Mouse (Mus musculus): ENCODE measurements around the gene Colca2. TPM values are rescaled to one million over a fixed set of nuclear protein-coding genes. Genes with fewer than 3 reads are reported as not detected.

Colca2 gene
- 1.6 and 1.8 TPM in 2 replicates for polyA plus RNA-seq (2014; fragmentation: Nextera tagmentation; extraction: Ambion mirVana)

DNA sequence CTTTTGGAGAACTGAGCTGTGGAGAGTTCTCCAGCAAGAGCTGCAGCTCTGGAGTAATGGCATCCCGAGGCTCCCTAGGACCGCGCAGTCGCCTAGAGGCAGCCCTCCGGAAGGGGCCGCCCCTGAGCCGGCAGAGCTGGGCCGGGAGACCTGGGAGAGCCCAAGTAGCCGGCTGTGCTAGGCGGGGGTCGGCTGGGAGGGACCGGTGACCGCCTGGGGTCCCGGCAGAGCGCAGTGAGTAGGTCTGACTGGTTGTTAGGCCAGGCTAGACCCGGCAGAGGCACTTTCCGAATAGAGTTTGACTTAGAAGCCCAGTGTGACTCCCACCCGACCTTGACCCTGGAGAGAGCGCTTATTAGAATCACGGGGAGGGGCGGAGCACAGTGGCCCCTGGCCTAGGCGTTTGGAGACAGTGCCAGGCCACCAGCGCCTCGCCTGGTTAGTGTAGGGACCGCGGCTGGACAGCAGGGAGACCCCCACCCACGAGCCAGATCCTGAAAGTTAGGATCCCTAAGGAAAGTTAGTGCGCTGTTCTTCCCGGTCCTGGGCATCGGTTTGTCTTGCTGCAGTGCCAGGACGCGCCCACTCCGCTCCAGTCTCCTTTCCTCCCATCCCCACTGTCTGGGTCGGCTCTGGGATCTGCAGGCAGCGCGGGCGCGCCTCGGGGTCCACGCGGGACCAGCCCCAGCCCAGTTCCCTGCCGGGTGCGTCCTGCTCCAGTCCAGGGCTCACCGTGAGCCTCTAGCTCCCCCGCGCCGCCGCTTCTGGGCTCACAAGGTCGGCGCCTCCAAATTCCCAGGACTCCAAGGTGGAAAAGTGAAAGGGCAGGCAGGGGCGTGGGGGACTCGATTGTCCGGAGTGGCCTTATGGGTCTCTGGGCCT, at the start of gene Colca2:
Gene Colca2, minus strand, starts transcription at position 70 of the 882 bp plus-strand sequence.
- Histone ChIP-seq H3K9me3 (ENCODE audit: control insufficient read depth, low read length) (no peaks in the 10 kb centered on the region), H3K27ac (ENCODE audit: low read depth, low read length) (no peak within 1 kb of the TSS), H3K36me3 (ENCODE audit: control insufficient read depth, insufficient read depth, low read length) (no peaks in the 10 kb centered on the region), H3K27me3 (ENCODE audit: control insufficient read depth, insufficient read depth, low read length) (peaks cover 11% of the 10 kb centered on the region), H3K9ac (ENCODE audit: low read depth, low read length) (peak within 1 kb of the TSS; percentile 67), H3K4me1 (replicated peaks; ENCODE audit: control insufficient read depth, insufficient read depth, low read length) (0 out of 2 replicates have a peak, but pooled peaks cover 2% of the 10 kb centered on the region), H3K4me2 (replicated peaks; ENCODE audit: low read depth, low read length) (peak within 1 kb of the TSS; percentile 93), H3K4me3 (ENCODE audit: low read depth, low read length) (peak within 1 kb of the TSS; percentile 52)
- under 1% methylated on average over 53 of the region's 53 CpGs for WGBS
- peak; percentile 83 for DNase-seq (ENCODE audit: low spot score)
- ATAC-seq (ENCODE audit: low FRiP score) = peak; percentile 98

DNA sequence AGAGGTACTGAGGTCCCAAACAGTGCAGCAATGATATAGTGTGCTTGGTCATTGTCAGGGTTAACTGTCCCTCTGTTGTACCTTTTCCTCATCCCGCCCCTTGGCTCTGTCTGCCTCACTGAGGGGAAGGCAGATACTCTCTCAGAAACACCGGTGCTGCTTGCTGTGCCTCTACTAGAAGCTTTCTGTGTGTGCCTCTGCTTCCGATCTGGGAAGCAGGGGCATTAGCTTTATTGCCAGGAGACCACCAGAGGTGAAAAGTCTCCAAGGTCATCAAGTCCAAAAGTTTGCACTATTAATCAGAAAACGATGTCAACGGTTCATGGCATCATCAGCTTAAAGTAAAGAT, 49.2 kb upstream of the Colca2 start:
- no peak overlapping the region for H3K9ac ChIP-seq (ENCODE audit: low read depth, low read length)
- H3K27me3 ChIP-seq (ENCODE audit: control insufficient read depth, insufficient read depth, low read length) = no peaks in the 10 kb centered on the region
- H3K36me3 ChIP-seq (ENCODE audit: control insufficient read depth, insufficient read depth, low read length) = no peaks in the 10 kb centered on the region
- H3K4me1 ChIP-seq (replicated peaks; ENCODE audit: control insufficient read depth, insufficient read depth, low read length) = no peaks in the 10 kb centered on the region
- no peak overlapping the region for H3K4me2 ChIP-seq (replicated peaks; ENCODE audit: low read depth, low read length)
- no peak for DNase-seq (ENCODE audit: low spot score)
- ATAC-seq (ENCODE audit: low FRiP score) = no peak
- H3K27ac ChIP-seq (ENCODE audit: low read depth, low read length) = no peak overlapping the region
- H3K9me3 ChIP-seq (ENCODE audit: control insufficient read depth, low read length) = no peaks in the 10 kb centered on the region
- no peak overlapping the region for H3K4me3 ChIP-seq (ENCODE audit: low read depth, low read length)
- WGBS = 88% methylated on average over 5 of the region's 5 CpGs

GRCm38 (mm10) chr9:51326619-51327554, 48.5 kb upstream of the Colca2 start:
- Histone ChIP-seq H3K27me3 (ENCODE audit: control insufficient read depth, insufficient read depth, low read length) (no peaks in the 10 kb centered on the region), H3K9me3 (ENCODE audit: control insufficient read depth, low read length) (no peaks in the 10 kb centered on the region), H3K4me3 (ENCODE audit: low read depth, low read length) (no peak overlapping the region), H3K4me1 (replicated peaks; ENCODE audit: control insufficient read depth, insufficient read depth, low read length) (no peaks in the 10 kb centered on the region), H3K27ac (ENCODE audit: low read depth, low read length) (no peak overlapping the region), H3K4me2 (replicated peaks; ENCODE audit: low read depth, low read length) (no peak overlapping the region), H3K9ac (ENCODE audit: low read depth, low read length) (no peak overlapping the region), H3K36me3 (ENCODE audit: control insufficient read depth, insufficient read depth, low read length) (no peaks in the 10 kb centered on the region)
- DNase-seq (ENCODE audit: low spot score) (no peak), ATAC-seq (ENCODE audit: low FRiP score) (no peak)
- WGBS = 89% methylated on average over 11 of the region's 11 CpGs

DNA sequence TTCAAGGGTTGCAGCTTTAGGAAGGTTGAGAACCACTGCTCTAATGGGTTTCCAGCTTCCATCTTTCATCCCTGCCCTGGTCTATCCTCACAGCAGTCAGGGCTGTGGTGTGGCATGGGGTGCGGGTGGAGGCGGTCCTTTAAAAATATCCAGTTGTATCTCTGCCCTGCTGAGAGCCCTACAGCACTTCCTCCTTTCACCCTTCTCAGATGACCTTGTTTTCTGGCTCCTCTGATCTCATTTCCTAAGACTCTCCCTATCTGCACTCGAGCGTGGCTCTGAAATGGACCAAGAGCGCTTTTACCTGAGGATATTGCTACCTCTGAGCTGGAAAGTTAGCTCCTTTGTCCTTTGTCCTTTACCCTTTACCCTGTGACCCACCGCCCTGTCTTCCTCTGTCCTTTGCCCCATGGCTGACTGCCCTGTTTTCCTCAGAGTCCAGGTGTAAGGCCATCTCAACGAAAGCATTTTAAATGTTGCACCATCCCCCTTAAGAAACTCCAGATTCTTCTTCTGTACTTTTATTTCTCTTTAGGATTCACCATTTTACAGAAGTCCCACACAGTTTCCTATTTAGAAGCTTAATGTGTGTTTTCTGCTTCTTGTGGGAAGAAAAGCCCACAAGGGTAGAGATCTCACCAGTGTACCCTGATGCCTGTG, 46.2 kb upstream of the Colca2 start:
- Histone ChIP-seq H3K27ac (ENCODE audit: low read depth, low read length) (no peak overlapping the region), H3K4me2 (replicated peaks; ENCODE audit: low read depth, low read length) (no peak overlapping the region), H3K4me3 (ENCODE audit: low read depth, low read length) (no peak overlapping the region), H3K9me3 (ENCODE audit: control insufficient read depth, low read length) (no peaks in the 10 kb centered on the region), H3K9ac (ENCODE audit: low read depth, low read length) (no peak overlapping the region), H3K4me1 (replicated peaks; ENCODE audit: control insufficient read depth, insufficient read depth, low read length) (no peaks in the 10 kb centered on the region), H3K36me3 (ENCODE audit: control insufficient read depth, insufficient read depth, low read length) (no peaks in the 10 kb centered on the region), H3K27me3 (ENCODE audit: control insufficient read depth, insufficient read depth, low read length) (no peaks in the 10 kb centered on the region)
- DNase-seq (ENCODE audit: low spot score) (no peak), ATAC-seq (ENCODE audit: low FRiP score) (no peak)
- 76% methylated on average over 7 of the region's 7 CpGs for WGBS

DNA sequence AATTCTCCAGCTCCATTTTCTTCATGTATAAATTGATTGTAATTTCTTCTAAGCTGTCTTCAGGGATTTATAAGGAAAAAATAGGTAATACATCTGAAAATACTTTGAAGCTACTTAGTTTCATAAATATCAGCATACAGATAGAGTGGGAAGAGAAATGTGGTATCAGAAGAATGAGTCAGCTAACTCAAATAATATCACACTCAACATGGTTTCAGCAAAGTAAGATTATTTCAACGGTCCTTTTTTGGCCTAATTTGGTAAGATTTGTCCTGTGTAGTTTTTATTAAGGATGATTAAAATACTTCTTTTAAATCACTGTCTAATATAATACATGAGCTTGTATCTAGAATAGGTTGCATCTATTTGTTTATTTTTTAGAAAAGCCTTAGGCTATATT, 41.7 kb upstream of the Colca2 start:
- WGBS = 92% methylated on average over 1 of the region's 1 CpGs
- H3K4me2 ChIP-seq (replicated peaks; ENCODE audit: low read depth, low read length) = no peak overlapping the region
- no peaks in the 10 kb centered on the region for H3K9me3 ChIP-seq (ENCODE audit: control insufficient read depth, low read length)
- ATAC-seq (ENCODE audit: low FRiP score) (no peak), DNase-seq (ENCODE audit: low spot score) (no peak)
- no peak overlapping the region for H3K4me3 ChIP-seq (ENCODE audit: low read depth, low read length)
- no peak overlapping the region for H3K27ac ChIP-seq (ENCODE audit: low read depth, low read length)
- H3K4me1 ChIP-seq (replicated peaks; ENCODE audit: control insufficient read depth, insufficient read depth, low read length) = no peaks in the 10 kb centered on the region
- no peak overlapping the region for H3K9ac ChIP-seq (ENCODE audit: low read depth, low read length)
- no peaks in the 10 kb centered on the region for H3K36me3 ChIP-seq (ENCODE audit: control insufficient read depth, insufficient read depth, low read length)
- H3K27me3 ChIP-seq (ENCODE audit: control insufficient read depth, insufficient read depth, low read length) = no peaks in the 10 kb centered on the region

GRCm38 (mm10) chr9:51318246-51318645, 39.9 kb upstream of the Colca2 start:
- Histone ChIP-seq H3K4me1 (replicated peaks; ENCODE audit: control insufficient read depth, insufficient read depth, low read length) (no peaks in the 10 kb centered on the region), H3K27me3 (ENCODE audit: control insufficient read depth, insufficient read depth, low read length) (no peaks in the 10 kb centered on the region), H3K9ac (ENCODE audit: low read depth, low read length) (no peak overlapping the region), H3K4me2 (replicated peaks; ENCODE audit: low read depth, low read length) (no peak overlapping the region), H3K36me3 (ENCODE audit: control insufficient read depth, insufficient read depth, low read length) (no peaks in the 10 kb centered on the region), H3K4me3 (ENCODE audit: low read depth, low read length) (no peak overlapping the region), H3K27ac (ENCODE audit: low read depth, low read length) (no peak overlapping the region), H3K9me3 (ENCODE audit: control insufficient read depth, low read length) (no peaks in the 10 kb centered on the region)
- WGBS = 79% methylated on average over 4 of the region's 4 CpGs
- no peak for DNase-seq (ENCODE audit: low spot score)
- no peak for ATAC-seq (ENCODE audit: low FRiP score)

GRCm38 (mm10) chr9:51317322-51317721, 39.0 kb upstream of the Colca2 start:
- no peaks in the 10 kb centered on the region for H3K36me3 ChIP-seq (ENCODE audit: control insufficient read depth, insufficient read depth, low read length)

DNA sequence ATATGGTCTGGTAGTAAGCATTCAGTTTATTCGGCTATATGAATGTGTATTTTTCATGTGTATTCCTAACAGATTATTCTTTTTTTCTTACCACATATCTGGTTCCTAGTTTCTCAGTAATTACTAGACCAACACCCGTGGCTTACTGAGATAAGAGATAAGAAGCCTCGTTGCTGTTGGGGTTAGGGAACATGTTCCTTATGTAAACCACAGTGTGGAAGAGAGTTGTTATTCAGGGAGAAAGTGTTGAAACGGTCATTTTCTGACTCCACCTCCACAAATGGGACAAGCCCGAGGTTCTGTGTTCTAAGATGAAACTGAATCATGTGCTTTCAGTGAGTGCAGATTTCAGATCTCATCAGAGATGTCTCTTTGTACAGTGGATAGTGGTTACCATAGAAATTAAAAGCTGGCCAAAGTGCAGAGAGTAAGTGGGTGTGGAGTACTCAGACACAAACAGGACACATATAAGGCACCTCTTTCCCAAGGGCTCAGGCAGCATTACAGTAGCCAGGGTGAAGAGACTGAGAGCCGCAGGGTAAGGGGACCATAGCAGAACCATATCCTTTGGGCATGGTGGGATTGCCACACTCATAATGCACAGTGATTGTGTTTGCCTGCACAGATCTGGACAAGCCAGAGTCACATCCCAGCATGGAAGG, 37.2 kb upstream of the Colca2 start:
- Histone ChIP-seq H3K4me3 (ENCODE audit: low read depth, low read length) (no peak overlapping the region), H3K9ac (ENCODE audit: low read depth, low read length) (no peak overlapping the region), H3K36me3 (ENCODE audit: control insufficient read depth, insufficient read depth, low read length) (no peaks in the 10 kb centered on the region), H3K9me3 (ENCODE audit: control insufficient read depth, low read length) (no peaks in the 10 kb centered on the region), H3K27ac (ENCODE audit: low read depth, low read length) (no peak overlapping the region), H3K4me2 (replicated peaks; ENCODE audit: low read depth, low read length) (no peak overlapping the region), H3K4me1 (replicated peaks; ENCODE audit: control insufficient read depth, insufficient read depth, low read length) (no peaks in the 10 kb centered on the region), H3K27me3 (ENCODE audit: control insufficient read depth, insufficient read depth, low read length) (no peaks in the 10 kb centered on the region)
- DNase-seq (ENCODE audit: low spot score) (no peak), ATAC-seq (ENCODE audit: low FRiP score) (no peak)
- WGBS = 86% methylated on average over 6 of the region's 6 CpGs

More at GRCm38 (mm10) chr9:51317322-51317721, 39.0 kb upstream of the Colca2 start:
- ATAC-seq (ENCODE audit: low FRiP score) (no peak), DNase-seq (ENCODE audit: low spot score) (no peak)
- 97% methylated on average over 4 of the region's 4 CpGs for WGBS
- H3K4me2 ChIP-seq (replicated peaks; ENCODE audit: low read depth, low read length) = no peak overlapping the region
- no peak overlapping the region for H3K9ac ChIP-seq (ENCODE audit: low read depth, low read length)
- H3K27me3 ChIP-seq (ENCODE audit: control insufficient read depth, insufficient read depth, low read length) = no peaks in the 10 kb centered on the region
- no peak overlapping the region for H3K4me3 ChIP-seq (ENCODE audit: low read depth, low read length)
- no peaks in the 10 kb centered on the region for H3K4me1 ChIP-seq (replicated peaks; ENCODE audit: control insufficient read depth, insufficient read depth, low read length)
- no peak overlapping the region for H3K27ac ChIP-seq (ENCODE audit: low read depth, low read length)
- no peaks in the 10 kb centered on the region for H3K9me3 ChIP-seq (ENCODE audit: control insufficient read depth, low read length)
